Mouse (Mus musculus): Measurements from ENCODE around the gene Ptpre. TPM values are rescaled to one million over a fixed set of nuclear protein-coding genes. Genes with fewer than 3 reads are reported as not detected.
"Not testable (repeated sequence)": the region's sequence is repeated elsewhere in the genome, so short reads cannot be mapped to it uniquely, and the experiment has no call there.

Ptpre gene
- total and polyA plus RNA-seq, 3 experiments: 2.3 to 6.9 (median 3.7) TPM

- DNase-seq (ENCODE audit: extremely low read depth): no peak
- Histone ChIP-seq H3K4me3 (replicated peaks in 1 of 3; ENCODE audit: low read depth in 2 of 3, low read length in 2 of 3, poor library complexity in 1 of 3) (no peak overlapping the region), H3K79me2 (replicated peaks; ENCODE audit: control insufficient read depth, extremely low read depth, insufficient read depth, poor library complexity, severe bottlenecking) (no peaks in the 10 kb centered on the region), H3K36me3 (replicated peaks in 1 of 2; ENCODE audit: control insufficient read depth in 1 of 2, insufficient read depth in 1 of 2, low read length in 1 of 2) (peaks cover 6 to 34% of the 10 kb centered on the region in 2 experiments), H3K27ac (ENCODE audit: insufficient read depth, low read depth) (no peak overlapping the region), H3K9me3 (replicated peaks; ENCODE audit: low read length) (no peaks in the 10 kb centered on the region), H3K4me1 (ENCODE audit: control insufficient read depth in 1 of 2, insufficient read depth in 2 of 2) (peaks cover 3 to 24% of the 10 kb centered on the region in 2 experiments; a peak in 3 of 4 replicates), H3K4me2 (ENCODE audit: insufficient read depth, low read depth, poor library complexity, severe bottlenecking) (no peak overlapping the region), H3K27me3 (replicated peaks) (no peaks in the 10 kb centered on the region), H3K9ac (ENCODE audit: insufficient read depth, low read depth) (no peak overlapping the region)
- TF ChIP-seq SIN3A (IDR thresholded peaks at IDR 0.05; ENCODE audit: low read length) (no peak), MYC (IDR thresholded peaks at IDR 0.05; ENCODE audit: low read depth, low read length) (no peak), ELF1 (IDR thresholded peaks at IDR 0.05; ENCODE audit: low read depth, low read length) (no peak), MXI1 (IDR thresholded peaks at IDR 0.05; ENCODE audit: low read depth, low read length) (no peak), TBP (conservative IDR thresholded peaks at IDR 0.05; ENCODE audit: low read depth, low read length) (no peak), MEF2A (IDR thresholded peaks at IDR 0.05; ENCODE audit: borderline replicate concordance, low read depth, low read length) (no peak), UBTF (IDR thresholded peaks at IDR 0.05; ENCODE audit: low read depth, low read length) (no peak), ZKSCAN1 (IDR thresholded peaks at IDR 0.05; ENCODE audit: borderline replicate concordance, low read depth, low read length) (no peak), NRF1 (IDR thresholded peaks at IDR 0.05; ENCODE audit: low read depth, low read length) (no peak), ZNF384 (IDR thresholded peaks at IDR 0.05; ENCODE audit: low read depth, low read length) (no peak), RCOR1 (conservative IDR thresholded peaks at IDR 0.05; ENCODE audit: low read depth, low read length) (no peak)
- in situ Hi-C loops (cut with MboI; ENCODE audit: low pct_ligation_motif_present, low pct_unique_long_range_greater_than_20kb, low sequenced_read_pairs): no loop called here
- dilution Hi-C loops (cut with MboI; ENCODE audit: extremely low pct_ligation_motif_present, extremely low pct_unique_long_range_greater_than_20kb, low sequenced_read_pairs): no loop called here
Observed at GRCm38 (mm10) chr7:135614892-135615291, 77.6 kb downstream of the Ptpre start.

- Histone ChIP-seq H3K4me1 (ENCODE audit: control insufficient read depth in 1 of 2, insufficient read depth in 2 of 2) (peaks cover 3 to 22% of the 10 kb centered on the region in 2 experiments; a peak in 3 of 4 replicates), H3K36me3 (replicated peaks in 1 of 2; ENCODE audit: control insufficient read depth in 1 of 2, insufficient read depth in 1 of 2, low read length in 1 of 2) (peaks cover 6 to 27% of the 10 kb centered on the region in 2 experiments)
- in situ Hi-C loops (cut with MboI; ENCODE audit: low pct_ligation_motif_present, low pct_unique_long_range_greater_than_20kb, low sequenced_read_pairs); H3K4me3 ChIP-seq (replicated peaks in 1 of 3; ENCODE audit: low read depth in 2 of 3, low read length in 2 of 3, poor library complexity in 1 of 3); H3K4me2 ChIP-seq (ENCODE audit: insufficient read depth, low read depth, poor library complexity, severe bottlenecking); DNase-seq (ENCODE audit: extremely low read depth); H3K9me3 ChIP-seq (replicated peaks; ENCODE audit: low read length); H3K79me2 ChIP-seq (replicated peaks; ENCODE audit: control insufficient read depth, extremely low read depth, insufficient read depth, poor library complexity, severe bottlenecking); H3K27ac ChIP-seq (ENCODE audit: insufficient read depth, low read depth); H3K27me3 ChIP-seq (replicated peaks); H3K9ac ChIP-seq (ENCODE audit: insufficient read depth, low read depth); dilution Hi-C loops (cut with MboI; ENCODE audit: extremely low pct_ligation_motif_present, extremely low pct_unique_long_range_greater_than_20kb, low sequenced_read_pairs): not testable (repeated sequence)
- TF ChIP-seq RAD21 (IDR thresholded peaks at IDR 0.05; ENCODE audit: low read depth, low read length) (peak; percentile 1), SMC3 (IDR thresholded peaks at IDR 0.05; ENCODE audit: low read depth, low read length) (peak; percentile 14), CTCF (conservative IDR thresholded peaks at IDR 0.05 in 1 of 2, IDR thresholded peaks at IDR 0.05 in 1 of 2; ENCODE audit: low read depth in 2 of 2, low read length in 2 of 2) (peak in 1 of 2 experiments; percentile 18; a peak in 2 of 4 replicates)
Observed at GRCm38 (mm10) chr7:135616479-135616878, 79.2 kb downstream of the Ptpre start.

- no peak overlapping the region for H3K4me3 ChIP-seq (replicated peaks in 1 of 3; ENCODE audit: low read depth in 2 of 3, low read length in 2 of 3, poor library complexity in 1 of 3)
- H3K27ac ChIP-seq (ENCODE audit: insufficient read depth, low read depth): no peak overlapping the region
- H3K4me1 ChIP-seq (ENCODE audit: control insufficient read depth in 1 of 2, insufficient read depth in 2 of 2): peaks cover 3 to 22% of the 10 kb centered on the region in 2 experiments; a peak in 3 of 4 replicates
- in situ Hi-C loops (cut with MboI; ENCODE audit: low pct_ligation_motif_present, low pct_unique_long_range_greater_than_20kb, low sequenced_read_pairs): no loop called here
- H3K9ac ChIP-seq (ENCODE audit: insufficient read depth, low read depth): no peak overlapping the region
- TF ChIP-seq E2F4 (IDR thresholded peaks at IDR 0.05; ENCODE audit: insufficient replicate concordance, low read depth, low read length): no peak
- TF ChIP-seq CHD1 (IDR thresholded peaks at IDR 0.05; ENCODE audit: low read depth, low read length): no peak
- TF ChIP-seq MAX (IDR thresholded peaks at IDR 0.05; ENCODE audit: low read length): no peak
- TF ChIP-seq IRF4 (IDR thresholded peaks at IDR 0.05; ENCODE audit: low read depth, low read length): no peak
- no peak for TF ChIP-seq RAD21 (IDR thresholded peaks at IDR 0.05; ENCODE audit: low read depth, low read length)
- no peak for TF ChIP-seq POLR2AphosphoS2 (IDR thresholded peaks at IDR 0.05; ENCODE audit: low read depth, low read length)
- TF ChIP-seq GABPA (IDR thresholded peaks at IDR 0.05; ENCODE audit: insufficient replicate concordance, low read depth, low read length): no peak
- no peak for TF ChIP-seq JUN (IDR thresholded peaks at IDR 0.05; ENCODE audit: insufficient read depth, low read depth, low read length)
- TF ChIP-seq TBP (conservative IDR thresholded peaks at IDR 0.05; ENCODE audit: low read depth, low read length): no peak
- TF ChIP-seq SMC3 (IDR thresholded peaks at IDR 0.05; ENCODE audit: low read depth, low read length): no peak
- TF ChIP-seq CHD2 (IDR thresholded peaks at IDR 0.05; ENCODE audit: low read length): no peak
- no peak for TF ChIP-seq RCOR1 (conservative IDR thresholded peaks at IDR 0.05; ENCODE audit: low read depth, low read length)
- H3K27me3 ChIP-seq (replicated peaks): no peaks in the 10 kb centered on the region
- peaks cover 4 to 16% of the 10 kb centered on the region in 2 experiments for H3K36me3 ChIP-seq (replicated peaks in 1 of 2; ENCODE audit: control insufficient read depth in 1 of 2, insufficient read depth in 1 of 2, low read length in 1 of 2)
- H3K9me3 ChIP-seq (replicated peaks; ENCODE audit: low read length): no peaks in the 10 kb centered on the region
- H3K4me2 ChIP-seq (ENCODE audit: insufficient read depth, low read depth, poor library complexity, severe bottlenecking): no peak overlapping the region
- dilution Hi-C loops (cut with MboI; ENCODE audit: extremely low pct_ligation_motif_present, extremely low pct_unique_long_range_greater_than_20kb, low sequenced_read_pairs): no loop called here
- H3K79me2 ChIP-seq (replicated peaks; ENCODE audit: control insufficient read depth, extremely low read depth, insufficient read depth, poor library complexity, severe bottlenecking): no peaks in the 10 kb centered on the region
- DNase-seq (ENCODE audit: extremely low read depth): no peak
Observed at GRCm38 (mm10) chr7:135617776-135618175, 80.5 kb downstream of the Ptpre start.
